Mouse (Mus musculus) left cerebral cortex, postnatal 14 days (tissue): ENCODE measurements around the gene Gpatch2l. TPM values are rescaled to one million over a fixed set of nuclear protein-coding genes. Genes with fewer than 3 reads are reported as not detected.

Experiments used
- total RNA-seq, 2 experiments: library from RNA; stranded (reverse); gene quantifications; 2 replicates each; pipeline ENCODE4 v1.2.3; 2021

Gene Gpatch2l
- total RNA-seq, 2 experiments from 2014 or later: 36.7 to 38.0 TPM

Other genes starting within 250 kb of the Gpatch2l start
- 10 to 100 TPM; 11.9 to 13.8 TPM for gene Tgfb3, start 162.8 kb upstream of the Gpatch2l start, total RNA-seq
- gene Ift43, start 159.3 kb upstream of the Gpatch2l start, total RNA-seq: 10 to 100 TPM; 10.9 to 12.4 TPM
- 1 to 10 TPM; 1.8 to 1.9 TPM for gene Esrrb, start 119.3 kb downstream of the Gpatch2l start, total RNA-seq